ENCODE assay signal across 11 mouse cellular contexts in genomic region chr16:30655798-30656221, GRCm38 (mm10). TPM values are rescaled to one million over a fixed set of nuclear protein-coding genes. Genes with fewer than 3 reads are reported as not detected.
A peak's percentile ranks its signal among the peaks of the same experiment; 100 is the strongest.
DNase-seq lines count a peak whose midpoint lies in the region; ATAC-seq lines count a peak whose summit lies in the region.
"Had no signal": no experiment of that assay in that cellular context is flagged by ENCODE, and none has a peak within 500 bp of the region (broad histone marks: within the 10 kb centered on the region; RNA-seq: fewer than 3 reads in every experiment).

No protein-coding gene starts in this region.

- no peak overlapping the region for H3K4me2 ChIP-seq in intestine, embryonic 16.5 days (ENCODE audit: low read depth, low read length)
- no peak overlapping the region for H3K4me2 ChIP-seq in intestine, embryonic 15.5 days (replicated peaks)
- no peak overlapping the region for H3K4me2 ChIP-seq in forebrain, embryonic 16.5 days (ENCODE audit: low read length)
- H3K4me2 ChIP-seq: liver, embryonic 15.5 days; neural tube, embryonic 13.5 days had no signal

- no peaks in the 10 kb centered on the region for H3K27me3 ChIP-seq in intestine, embryonic 16.5 days (replicated peaks; ENCODE audit: control insufficient read depth, insufficient read depth, low read length)
- no peaks in the 10 kb centered on the region for H3K27me3 ChIP-seq in intestine, embryonic 15.5 days (replicated peaks)
- H3K27me3 ChIP-seq in forebrain, embryonic 16.5 days (replicated peaks; ENCODE audit: control insufficient read depth, insufficient read depth, low read length), result no peaks in the 10 kb centered on the region
- H3K27me3 ChIP-seq: liver, embryonic 15.5 days; neural tube, embryonic 13.5 days had no signal

- peak; percentile 31; the same call in 1 of the 2 replicates for ATAC-seq in intestine, embryonic 16.5 days
- no peak for ATAC-seq in intestine, embryonic 15.5 days
- ATAC-seq in forebrain, embryonic 16.5 days, result peak; percentile 18; the same call in 1 of the 2 replicates

- WGBS in intestine, embryonic 16.5 days, result 59% methylated on average over 5 of the region's 5 CpGs
- WGBS in intestine, embryonic 15.5 days, result 58% methylated on average over 5 of the region's 5 CpGs
- 33% methylated on average over 5 of the region's 5 CpGs for WGBS in forebrain, embryonic 16.5 days

- no peak overlapping the region for H3K27ac ChIP-seq in intestine, embryonic 16.5 days (ENCODE audit: low read length)
- no peak overlapping the region for H3K27ac ChIP-seq in intestine, embryonic 15.5 days
- no peak overlapping the region for H3K27ac ChIP-seq in forebrain, embryonic 16.5 days (ENCODE audit: low read length)
- H3K27ac ChIP-seq: liver, embryonic 15.5 days; neural tube, embryonic 13.5 days had no signal

- H3K4me1 ChIP-seq in intestine, embryonic 16.5 days (ENCODE audit: control insufficient read depth, insufficient read depth, low read length), result no peaks in the 10 kb centered on the region
- no peaks in the 10 kb centered on the region; the same call in 1 of the 2 replicates for H3K4me1 ChIP-seq in intestine, embryonic 15.5 days (replicated peaks)
- peaks cover 10% of the 10 kb centered on the region for H3K4me1 ChIP-seq in forebrain, embryonic 16.5 days (replicated peaks; ENCODE audit: control insufficient read depth, insufficient read depth, low read length)
- H3K4me1 ChIP-seq: liver, embryonic 15.5 days had no signal

- no peaks in the 10 kb centered on the region for H3K36me3 ChIP-seq in intestine, embryonic 16.5 days (ENCODE audit: control insufficient read depth, insufficient read depth, low read length)
- no peaks in the 10 kb centered on the region for H3K36me3 ChIP-seq in intestine, embryonic 15.5 days
- H3K36me3 ChIP-seq in forebrain, embryonic 16.5 days (ENCODE audit: control insufficient read depth, insufficient read depth), result no peaks in the 10 kb centered on the region
- H3K36me3 ChIP-seq: liver, embryonic 15.5 days; neural tube, embryonic 13.5 days had no signal

- peak; percentile 31 for DNase-seq in adrenal gland, postnatal 10 days
- DNase-seq in adrenal gland, postnatal 25 days, result no peak
- DNase-seq in Muller cell, postnatal 12 days (ENCODE audit: inconsistent ontology term), result peak; percentile 89
- no peak for DNase-seq in spleen, postnatal 4 days (ENCODE audit: low spot score in 2 of 2)
- no peak for DNase-seq in urinary bladder, postnatal 10 days (ENCODE audit: low spot score)
- DNase-seq: B cell, adult 2 months had no signal

- H3K9ac ChIP-seq in intestine, embryonic 16.5 days (ENCODE audit: low read depth, low read length), result no peak overlapping the region
- no peak overlapping the region for H3K9ac ChIP-seq in intestine, embryonic 15.5 days
- no peak overlapping the region for H3K9ac ChIP-seq in forebrain, embryonic 16.5 days (replicated peaks; ENCODE audit: low read depth, low read length)
- H3K9ac ChIP-seq: liver, embryonic 15.5 days; neural tube, embryonic 13.5 days had no signal

- H3K4me3 ChIP-seq in intestine, embryonic 16.5 days (ENCODE audit: low read length), result no peak overlapping the region
- H3K4me3 ChIP-seq in intestine, embryonic 15.5 days (replicated peaks), result no peak overlapping the region
- H3K4me3 ChIP-seq in forebrain, embryonic 16.5 days (replicated peaks; ENCODE audit: low read length), result no peak overlapping the region
- H3K4me3 ChIP-seq: liver, embryonic 15.5 days; neural tube, embryonic 13.5 days had no signal

- no peaks in the 10 kb centered on the region for H3K9me3 ChIP-seq in intestine, embryonic 16.5 days (ENCODE audit: control insufficient read depth, low read length)
- H3K9me3 ChIP-seq in intestine, embryonic 15.5 days, result no peaks in the 10 kb centered on the region
- H3K9me3 ChIP-seq in forebrain, embryonic 16.5 days (ENCODE audit: control insufficient read depth, low read length), result no peaks in the 10 kb centered on the region
- H3K9me3 ChIP-seq: liver, embryonic 15.5 days; neural tube, embryonic 13.5 days had no signal

RNA-seq across cellular contexts. Expression of gene Fam43a, which starts 56.3 kb away (rescaled TPM):
- total RNA-seq in adrenal gland, postnatal 10 days (2021), result 10 to 100 TPM; 37.4 to 47.7 TPM
- total RNA-seq in adrenal gland, postnatal 25 days (2021), result 20.4 and 30.0 TPM in 2 replicates
- polyA plus RNA-seq in intestine, embryonic 16.5 days (2015; fragmentation: Nextera tagmentation; extraction: Ambion mirVana), result 11.3 and 11.8 TPM in 2 replicates
- polyA plus RNA-seq in intestine, embryonic 15.5 days (2015; fragmentation: Nextera tagmentation; extraction: Ambion mirVana), result 12.1 and 12.5 TPM in 2 replicates
- 11.3 and 12.4 TPM in 2 replicates for polyA plus RNA-seq in forebrain, embryonic 16.5 days (2015; fragmentation: Nextera tagmentation; extraction: Ambion mirVana)

Comparison
In these comparisons a context has a peak if more than half of its experiments do, and no peak if none do; other contexts are left out.
1. DNase-seq: peak in adrenal gland, postnatal 10 days (single experiment) and Muller cell, postnatal 12 days (single experiment); none in adrenal gland, postnatal 25 days (single experiment), spleen, postnatal 4 days (0 of 2) and urinary bladder, postnatal 10 days (single experiment).